Mouse (Mus musculus) telencephalon, adult 2 months (tissue): ENCODE measurements around the gene Tcf7.

ENCODE experiments used
- DNase-seq: peaks from one replicate; pipeline ENCODE4 v3.0.0-alpha.2; 2011; ENCODE audit warnings: low read depth, low spot score

Tcf7 gene

GRCm38 (mm10) chr11:52283596-52284571 lies 1.1 kb upstream of the Tcf7 start:
- DNase-seq: no peak

GRCm38 (mm10) chr11:52282420-52282773 lies 417 bp downstream of the Tcf7 start:
- DNase-seq: no peak

- DNase-seq: no peak
Measured at GRCm38 (mm10) chr11:52281568-52282328, 1.1 kb downstream of the Tcf7 start.

- no peak for DNase-seq
Measured at GRCm38 (mm10) chr11:52280566-52281455, 2.0 kb downstream of the Tcf7 start.

GRCm38 (mm10) chr11:52279611-52280145 lies 3.1 kb downstream of the Tcf7 start:
- no peak for DNase-seq

GRCm38 (mm10) chr11:52278991-52279390 lies 3.8 kb downstream of the Tcf7 start:
- DNase-seq: no peak

GRCm38 (mm10) chr11:52278164-52278563 lies 4.7 kb downstream of the Tcf7 start:
- no peak for DNase-seq

GRCm38 (mm10) chr11:52277433-52278150 lies 5.2 kb downstream of the Tcf7 start:
- DNase-seq: no peak

GRCm38 (mm10) chr11:52276961-52277391 lies 5.8 kb downstream of the Tcf7 start:
- DNase-seq: no peak

- DNase-seq: no peak
Measured at GRCm38 (mm10) chr11:52275774-52276555, 6.8 kb downstream of the Tcf7 start.

GRCm38 (mm10) chr11:52275366-52275765 lies 7.4 kb downstream of the Tcf7 start:
- DNase-seq: no peak

- DNase-seq: no peak
Measured at GRCm38 (mm10) chr11:52274456-52275112, 8.2 kb downstream of the Tcf7 start.

GRCm38 (mm10) chr11:52273942-52274330 lies 8.9 kb downstream of the Tcf7 start:
- DNase-seq: no peak

GRCm38 (mm10) chr11:52273183-52273941 lies 9.5 kb downstream of the Tcf7 start:
- DNase-seq: no peak

GRCm38 (mm10) chr11:52272619-52273018 lies 10.2 kb downstream of the Tcf7 start:
- no peak for DNase-seq

GRCm38 (mm10) chr11:52271765-52272495 lies 10.9 kb downstream of the Tcf7 start:
- no peak for DNase-seq

- DNase-seq: no peak
Measured at GRCm38 (mm10) chr11:52269841-52270240, 13.0 kb downstream of the Tcf7 start.
